8 mouse cellular contexts compared by ENCODE assay signal in genomic region chr4:115827888-115828571, GRCm38 (mm10). TPM values are rescaled to one million over a fixed set of nuclear protein-coding genes. Genes with fewer than 3 reads are reported as not detected.
DNase-seq lines count a peak whose midpoint lies in the region; ATAC-seq and TF ChIP-seq lines count a peak whose summit lies in the region.

Gene Mob3c (plus strand): TSS chr4:115828092.

- H3K27ac ChIP-seq in gastrocnemius, adult 2 months = peak within 1 kb of the TSS; percentile 98
- H3K27ac ChIP-seq in hindbrain, embryonic 15.5 days (replicated peaks) = peak within 1 kb of the TSS; percentile 83
- H3K27ac ChIP-seq in limb, embryonic 10.5 days = peak within 1 kb of the TSS; percentile 86
- peak within 1 kb of the TSS; percentile 55 for H3K27ac ChIP-seq in midbrain, embryonic 11.5 days (ENCODE audit: low read depth, low read length)

- intact Hi-C loops in gastrocnemius, adult 2 months (cut with DNase I) = loop anchor here (1.0 kb wide), 1 partner anchor 119 kb away; no protein-coding TSS in a partner anchor

- no peak for TF ChIP-seq CTCF in gastrocnemius, adult 2 months (IDR thresholded peaks at IDR 0.05)

- WGBS in hindbrain, embryonic 15.5 days = under 1% methylated on average over 56 of the region's 57 CpGs
- under 1% methylated on average over 55 of the region's 57 CpGs for WGBS in limb, embryonic 10.5 days
- under 1% methylated on average over 56 of the region's 57 CpGs for WGBS in midbrain, embryonic 11.5 days

- peak; percentile 84 for ATAC-seq in hindbrain, embryonic 15.5 days (ENCODE audit: low FRiP score, low read depth)
- peak; percentile 93 for ATAC-seq in midbrain, embryonic 11.5 days (ENCODE audit: low FRiP score)

- peaks cover 17% of the 10 kb centered on the region for H3K4me1 ChIP-seq in hindbrain, embryonic 15.5 days (replicated peaks)
- peaks cover 23% of the 10 kb centered on the region for H3K4me1 ChIP-seq in limb, embryonic 10.5 days
- H3K4me1 ChIP-seq in midbrain, embryonic 11.5 days (ENCODE audit: control insufficient read depth, insufficient read depth, low read length) = peaks cover 3% of the 10 kb centered on the region

- H3K36me3 ChIP-seq in hindbrain, embryonic 15.5 days = no peaks in the 10 kb centered on the region
- peaks cover 10% of the 10 kb centered on the region for H3K36me3 ChIP-seq in limb, embryonic 10.5 days
- no peaks in the 10 kb centered on the region for H3K36me3 ChIP-seq in midbrain, embryonic 11.5 days (ENCODE audit: control insufficient read depth, insufficient read depth, low read length)

- DNase-seq in adrenal gland, adult (ENCODE audit: inconsistent age in 2 of 2, low spot score in 1 of 2) = peak; percentile 90 to 95
- peak; percentile 40 to 59 for DNase-seq in cerebellum, postnatal 4 days (ENCODE audit: low spot score in 2 of 2)
- peak; percentile 91 for DNase-seq in gastrocnemius, adult 2 months
- peak; percentile 83 for DNase-seq in limb, embryonic 10.5 days (ENCODE audit: low spot score)
- peak; percentile 97 for DNase-seq in midbrain, embryonic 11.5 days (ENCODE audit: low spot score, missing footprints)
- DNase-seq in right cerebral cortex, postnatal 4 days = peak; percentile 58
- DNase-seq in yolk sac, embryonic 10.5 days (ENCODE audit: low spot score) = peak; percentile 93

- H3K4me3 ChIP-seq in gastrocnemius, adult 2 months = peak within 1 kb of the TSS; percentile 96
- H3K4me3 ChIP-seq in hindbrain, embryonic 15.5 days = peak within 1 kb of the TSS; percentile 94
- H3K4me3 ChIP-seq in limb, embryonic 10.5 days = peak within 1 kb of the TSS; percentile 83
- H3K4me3 ChIP-seq in midbrain, embryonic 11.5 days (ENCODE audit: low read depth, low read length) = peak within 1 kb of the TSS; percentile 75

- H3K9ac ChIP-seq in hindbrain, embryonic 15.5 days = peak within 1 kb of the TSS; percentile 77
- peak within 1 kb of the TSS; percentile 77 for H3K9ac ChIP-seq in midbrain, embryonic 11.5 days (ENCODE audit: low read length)

- no peaks in the 10 kb centered on the region for H3K9me3 ChIP-seq in hindbrain, embryonic 15.5 days
- H3K9me3 ChIP-seq in limb, embryonic 10.5 days (replicated peaks) = no peaks in the 10 kb centered on the region
- H3K9me3 ChIP-seq in midbrain, embryonic 11.5 days (ENCODE audit: control insufficient read depth, low read length) = no peaks in the 10 kb centered on the region

- H3K4me2 ChIP-seq in hindbrain, embryonic 15.5 days = peak within 1 kb of the TSS; percentile 79
- H3K4me2 ChIP-seq in midbrain, embryonic 11.5 days = peak within 1 kb of the TSS; percentile 91

- no peaks in the 10 kb centered on the region for H3K27me3 ChIP-seq in hindbrain, embryonic 15.5 days
- peaks cover 24% of the 10 kb centered on the region for H3K27me3 ChIP-seq in limb, embryonic 10.5 days (ENCODE audit: low read depth, poor library complexity, severe bottlenecking)
- H3K27me3 ChIP-seq in midbrain, embryonic 11.5 days (ENCODE audit: control insufficient read depth, insufficient read depth, low read length) = no peaks in the 10 kb centered on the region

RNA-seq across cellular contexts. Expression of gene Mob3c, which starts in this region (rescaled TPM):
- total RNA-seq in gastrocnemius, adult 2 months (2021) = 1 to 10 TPM; 2.3 to 4.0 TPM
- polyA plus RNA-seq in hindbrain, embryonic 15.5 days (2015; fragmentation: Nextera tagmentation; extraction: Ambion mirVana) = 5.2 and 5.9 TPM in 2 replicates
- 4.4 and 6.5 TPM in 2 replicates for polyA plus RNA-seq in limb, embryonic 10.5 days (2016; fragmentation: Nextera tagmentation; extraction: Ambion mirVana)
- polyA plus RNA-seq in midbrain, embryonic 11.5 days (2014; fragmentation: Nextera tagmentation; extraction: Ambion mirVana) = 2.5 and 3.7 TPM in 2 replicates

Comparison
In these comparisons a context has a peak if more than half of its experiments do, and no peak if none do; other contexts are left out.
1. Peak in every context shown above with its lines: DNase-seq, ATAC-seq, H3K4me3 ChIP-seq and H3K27ac ChIP-seq.